Mouse (Mus musculus) adrenal gland, adult 8-10 months (tissue): ENCODE data around the gene Phgr1. TPM values are rescaled to one million over a fixed set of nuclear protein-coding genes. Genes with fewer than 3 reads are reported as not detected.

ENCODE experiments used
- DNase-seq: peaks from one replicate; pipeline ENCODE4 v3.0.0; 2022
- total RNA-seq, 4 experiments: library from RNA; stranded (reverse); gene quantifications; 2 replicates each; pipeline ENCODE4 v1.2.4; 2022

Phgr1 gene
- total RNA-seq = not detected

- DNase-seq = no peak
Observed at GRCm38 (mm10) chr2:118772158-118772874, at the start of gene Phgr1. TSS of gene Phgr1 (plus strand) at chr2:118772769.

DNA sequence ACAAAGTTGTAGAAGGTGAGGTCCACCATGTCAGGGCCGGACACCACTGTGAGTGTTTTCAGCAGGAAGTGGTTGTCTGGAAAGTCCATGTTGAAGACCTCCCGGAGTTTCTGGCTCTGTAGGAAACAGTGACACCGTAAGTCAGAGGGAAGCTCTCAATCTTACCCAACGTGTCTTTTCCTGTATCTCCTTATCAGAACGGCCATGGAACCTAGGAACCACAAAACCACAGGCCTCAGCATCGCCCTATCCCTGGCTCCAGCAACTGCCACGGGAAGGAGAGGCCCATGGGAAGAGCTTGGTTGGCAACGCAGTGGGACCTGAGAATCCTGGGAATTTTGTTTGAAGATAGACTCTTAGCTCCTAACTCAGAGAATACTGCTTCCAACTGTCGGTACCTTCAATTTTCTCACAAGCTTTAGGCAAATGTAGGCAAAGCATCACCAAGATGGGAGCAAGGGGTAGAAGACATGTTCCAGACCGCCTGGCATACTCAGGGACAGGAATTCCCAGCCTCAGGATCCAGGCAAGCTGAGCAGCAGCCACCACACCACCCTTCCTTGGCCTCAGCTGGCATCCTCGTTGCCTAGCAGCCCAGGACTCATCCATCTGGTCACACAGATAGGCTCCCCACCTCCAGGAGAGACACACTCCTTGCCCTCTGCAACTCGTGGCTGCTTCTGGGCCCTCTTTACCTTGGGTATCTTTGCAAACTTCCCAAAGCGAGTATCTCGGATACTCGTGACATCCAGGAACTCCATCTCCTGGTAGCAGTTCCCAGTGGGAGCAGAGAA is 48.7 kb upstream of the Phgr1 start:
- no peak for DNase-seq

DNA sequence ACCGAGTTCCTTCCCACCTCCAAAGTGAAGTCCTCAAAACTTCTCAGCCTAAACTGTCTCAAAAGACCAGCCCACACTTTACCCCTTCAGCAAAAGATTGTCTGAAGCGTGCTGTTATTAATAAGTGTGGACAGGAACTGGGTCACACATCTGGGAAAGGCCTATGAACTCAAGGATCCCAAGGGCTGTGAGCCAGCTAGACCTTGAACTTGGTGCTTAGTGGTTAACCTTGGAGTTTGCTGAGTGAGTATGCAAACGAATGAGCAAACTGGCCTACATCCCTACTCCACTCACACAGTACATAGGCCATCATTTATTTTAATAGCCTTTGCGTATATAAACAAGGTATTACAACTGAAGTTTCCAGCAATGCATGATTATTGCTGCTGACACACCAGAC is 47.1 kb upstream of the Phgr1 start:
- peak; percentile 76 for DNase-seq

- no peak for DNase-seq
Observed at GRCm38 (mm10) chr2:118726873-118727272, 45.7 kb upstream of the Phgr1 start.

DNA sequence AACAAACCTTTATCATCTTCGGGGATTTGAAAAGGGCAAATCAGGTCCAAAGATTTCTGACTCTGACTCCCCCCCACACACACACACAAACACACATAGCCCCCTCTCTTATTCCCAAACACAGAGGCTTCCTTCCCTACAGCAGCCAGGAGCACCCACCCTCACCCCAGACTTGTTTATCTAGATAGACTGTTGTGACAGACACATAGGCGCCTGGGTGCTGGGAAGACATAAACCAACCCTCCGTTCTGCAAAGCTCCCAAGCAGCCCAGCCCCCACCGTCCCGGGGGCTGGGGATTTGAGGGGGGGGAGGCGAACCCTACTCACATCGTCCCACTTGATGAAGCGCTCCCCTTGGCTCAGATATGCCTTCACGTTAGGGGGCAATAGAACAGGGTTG is 44.7 kb upstream of the Phgr1 start:
- no peak for DNase-seq

GRCm38 (mm10) chr2:118728337-118728736 is 44.2 kb upstream of the Phgr1 start, which contains the start of gene Plcb2:
TSS of gene Plcb2 (minus strand) at chr2:118728438.
- DNase-seq = no peak

- no peak for DNase-seq
Observed at GRCm38 (mm10) chr2:118729194-118729593, 43.4 kb upstream of the Phgr1 start.

- DNase-seq = no peak
Observed at GRCm38 (mm10) chr2:118729816-118730621, 42.5 kb upstream of the Phgr1 start.

DNA sequence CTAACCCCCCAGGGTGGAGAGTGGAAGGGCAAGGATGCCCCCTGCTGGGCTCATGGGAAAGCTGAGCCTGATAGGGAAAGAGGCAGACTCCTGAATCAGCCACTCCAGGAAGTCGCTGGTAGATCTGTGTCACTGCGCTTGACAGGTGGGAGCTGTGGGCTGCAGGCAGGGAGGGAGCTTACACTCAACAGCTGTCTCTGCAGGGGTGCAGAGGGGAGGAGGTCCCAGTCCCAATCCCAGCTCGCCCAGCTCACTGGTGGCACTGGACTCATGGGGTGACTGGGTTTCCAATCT is 42.0 kb upstream of the Phgr1 start:
- peak; percentile 79 for DNase-seq

DNA sequence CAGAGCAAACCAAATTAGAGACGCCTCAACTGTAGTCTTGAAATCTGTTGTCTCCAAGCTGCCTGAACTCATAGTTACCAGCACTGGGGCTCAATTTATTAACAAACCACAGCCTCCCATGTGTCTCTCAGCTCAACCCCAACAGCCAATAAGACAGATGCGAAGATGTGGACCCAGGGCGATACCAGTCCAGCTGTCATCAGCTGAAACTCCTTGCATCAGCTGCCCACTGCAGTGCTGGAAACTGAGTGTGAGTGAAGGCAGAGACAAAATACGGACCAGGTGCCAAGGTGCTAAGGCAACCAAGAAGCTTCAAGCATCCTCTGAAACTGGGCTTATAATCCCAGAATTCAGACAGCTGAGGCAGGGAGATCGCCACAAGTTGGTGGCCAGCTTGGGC is 40.6 kb upstream of the Phgr1 start:
- no peak for DNase-seq

DNA sequence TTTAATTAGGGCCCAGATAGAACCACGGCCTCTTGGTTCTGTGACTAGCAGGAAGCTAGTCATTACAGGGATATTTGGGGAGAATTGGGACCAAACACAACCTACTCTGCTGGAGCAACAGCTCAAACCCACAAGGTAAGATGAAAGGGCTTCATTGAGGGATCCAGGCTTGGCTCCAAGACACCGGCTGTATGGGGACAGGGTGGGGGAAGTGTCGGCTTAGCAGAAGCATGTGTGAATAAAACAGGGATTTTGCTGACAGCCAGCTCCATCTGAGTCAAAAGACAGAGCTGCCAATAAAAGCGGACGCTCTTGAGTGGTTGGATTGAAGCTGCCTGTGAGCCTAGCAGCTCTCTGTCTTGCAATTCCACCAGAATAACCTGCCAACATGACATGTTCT is 39.2 kb upstream of the Phgr1 start:
- no peak for DNase-seq

DNA sequence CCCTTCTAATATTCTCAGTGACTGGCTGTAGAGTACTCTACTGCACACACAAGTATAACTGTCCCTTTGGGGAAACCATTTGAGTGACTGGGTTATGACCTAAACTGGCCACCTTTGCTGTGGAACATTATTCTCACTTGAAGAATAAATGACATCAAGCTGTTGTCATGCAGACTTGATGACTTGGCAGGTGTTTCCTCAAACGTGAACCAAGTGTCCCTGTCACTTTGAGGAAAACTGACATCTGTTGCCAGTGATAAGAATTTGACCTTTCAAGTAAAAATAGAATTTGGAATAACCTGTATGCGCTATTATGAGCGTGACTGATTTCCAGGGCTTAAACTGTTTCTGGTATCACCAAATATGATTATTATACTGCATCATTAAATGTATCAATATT is 32.2 kb upstream of the Phgr1 start:
- no peak for DNase-seq

DNA sequence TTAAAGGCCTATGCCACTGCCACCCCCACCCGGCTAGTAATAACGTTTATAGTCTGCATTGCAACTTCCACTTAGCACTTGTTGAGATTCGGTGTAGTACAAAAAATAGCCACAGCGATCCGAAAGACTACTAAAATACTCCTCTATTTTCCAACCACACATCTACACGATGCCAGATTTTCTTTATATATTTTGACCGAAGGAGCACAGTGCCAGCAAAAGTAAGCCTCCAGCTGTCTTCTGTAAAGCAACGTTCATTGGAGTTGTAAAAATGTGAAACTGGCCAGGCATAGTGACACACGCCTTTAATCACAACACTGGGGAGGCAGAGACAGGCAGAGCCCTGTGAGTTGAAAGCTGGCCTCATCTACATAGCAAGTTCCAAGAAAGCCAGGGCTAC is 31.4 kb upstream of the Phgr1 start:
- DNase-seq = no peak

- peak; percentile 18 for DNase-seq
Observed at GRCm38 (mm10) chr2:118743261-118743943, 29.2 kb upstream of the Phgr1 start.

DNA sequence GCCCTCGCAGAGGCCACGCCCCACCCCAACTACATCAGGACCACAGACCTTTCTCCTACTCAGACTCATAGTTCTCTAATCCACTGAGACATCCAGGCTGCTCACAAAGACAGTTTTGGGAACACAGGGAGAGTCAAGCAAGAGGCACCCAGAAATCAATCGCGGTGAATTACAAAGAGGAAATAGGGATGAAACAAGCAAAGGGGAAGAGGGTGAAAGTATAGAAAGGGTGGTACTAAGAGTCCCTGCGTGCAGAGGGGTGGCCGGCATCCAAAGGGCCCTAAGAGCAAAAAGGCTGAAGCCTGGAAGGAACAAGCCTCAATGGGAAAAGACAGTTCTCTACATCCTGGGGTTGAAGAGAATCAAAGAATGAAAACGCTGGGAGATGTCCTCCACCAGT is 27.9 kb upstream of the Phgr1 start:
- no peak for DNase-seq

DNA sequence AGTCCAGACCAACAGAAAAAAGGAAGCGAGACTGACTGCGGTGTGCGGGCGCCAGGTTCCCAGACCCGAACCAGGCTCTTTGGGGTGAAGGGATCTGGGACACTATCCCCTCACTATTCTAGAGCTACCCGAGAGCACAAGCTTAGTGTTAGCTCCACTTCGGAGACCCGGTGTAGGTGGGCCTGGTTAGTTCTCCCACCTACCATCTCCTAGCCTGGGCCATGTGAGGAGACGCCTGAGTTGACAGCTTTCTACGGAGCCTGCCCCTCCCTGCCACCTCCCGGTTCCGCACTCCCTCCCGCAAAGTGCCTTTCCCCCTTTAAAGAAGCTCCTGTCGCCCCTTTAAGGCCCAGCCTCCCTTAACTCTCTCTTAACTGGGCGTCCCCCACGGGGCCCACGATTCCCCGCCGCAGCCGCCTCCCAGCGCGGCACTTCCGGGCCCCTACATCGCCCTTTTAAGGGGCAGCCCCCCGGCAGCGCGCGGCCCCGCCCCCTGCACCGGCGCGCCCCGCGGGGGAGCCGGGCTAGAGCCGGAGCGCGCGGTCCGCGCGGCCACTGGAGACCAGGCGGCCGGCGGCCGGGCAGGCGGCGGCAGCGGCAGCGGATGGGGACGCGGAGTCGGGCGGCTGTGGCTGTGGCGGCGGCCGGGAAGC is 27.2 kb upstream of the Phgr1 start, which contains the start of gene Inafm2:
Gene Inafm2, plus strand, starts transcription at position 527 of the 653 bp plus-strand sequence.
- DNase-seq = peak; percentile 91

DNA sequence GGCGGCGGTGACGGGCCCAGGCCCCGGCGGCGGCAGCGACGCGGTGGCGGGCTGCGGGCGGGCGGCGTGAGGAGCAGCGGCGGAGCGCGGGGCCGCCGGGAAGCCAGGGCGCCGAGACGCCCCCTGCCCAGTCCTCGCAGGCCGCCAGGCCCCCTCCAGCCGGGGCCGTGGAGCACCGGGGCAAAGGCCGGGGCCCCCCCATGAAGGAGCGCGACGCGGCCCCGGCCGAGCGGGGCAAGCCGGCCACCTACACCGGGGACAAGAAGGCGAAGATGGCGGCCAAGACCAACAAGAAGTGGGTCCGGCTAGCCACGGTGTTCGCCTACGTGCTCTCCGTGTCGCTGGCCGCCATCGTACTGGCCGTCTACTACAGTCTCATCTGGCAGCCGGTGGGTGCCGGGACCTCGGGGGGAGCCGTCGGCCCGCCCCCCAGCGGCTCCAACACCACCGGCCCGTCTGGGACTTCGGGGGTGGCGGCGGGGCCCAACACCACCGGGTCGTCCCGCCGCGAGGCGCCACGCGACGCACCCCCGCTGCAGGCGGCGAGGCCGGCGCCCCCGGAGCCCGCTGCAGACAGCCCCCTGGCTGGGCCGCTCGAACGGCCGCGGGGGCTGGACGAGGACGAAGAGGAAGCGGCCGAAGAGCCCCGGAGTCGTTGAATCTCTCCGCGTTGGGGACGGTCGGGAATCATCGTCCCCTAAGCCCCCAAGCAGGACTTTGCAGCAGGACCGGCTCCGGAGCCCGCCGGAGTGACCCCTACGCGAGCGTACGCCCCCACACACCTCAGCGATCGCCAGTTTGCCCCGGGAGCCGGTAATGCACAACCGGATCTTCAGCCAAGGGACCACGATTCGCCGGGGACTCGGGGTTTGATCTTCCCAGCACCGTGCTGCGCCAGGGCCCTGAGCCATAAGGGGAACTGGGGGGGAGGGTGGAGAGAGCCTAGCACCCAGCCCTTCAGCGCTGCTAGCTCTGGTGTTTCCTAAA is 26.4 kb upstream of the Phgr1 start:
- no peak for DNase-seq

GRCm38 (mm10) chr2:118747301-118747960 is 25.1 kb upstream of the Phgr1 start:
- DNase-seq = no peak

- DNase-seq = no peak
Observed at GRCm38 (mm10) chr2:118749341-118749884, 23.2 kb upstream of the Phgr1 start.

- DNase-seq = no peak
Observed at GRCm38 (mm10) chr2:118750476-118750875, 22.1 kb upstream of the Phgr1 start.
